Mouse (Mus musculus): ENCODE measurements at regions not wholly inside any gene's neighbourhood (a gene's known extent, or its start where the extent isn't known, plus 50 kb on each side); places are given as distances from the start of the nearest gene placed in this dataset.

GRCm38 (mm10) chr11:18821384-18821783, 197.4 kb downstream of the Meis1 start:
- DNase-seq (ENCODE audit: low read depth, low spot score), result peak; percentile 19

GRCm38 (mm10) chr11:18814110-18814509, 204.7 kb downstream of the Meis1 start:
- no peak for DNase-seq (ENCODE audit: low read depth, low spot score)

- no peak for DNase-seq (ENCODE audit: low read depth, low spot score)
These were observed 251.3 kb downstream of the Meis1 start for GRCm38 (mm10) chr11:18767479-18767878.

- no peak for DNase-seq (ENCODE audit: low read depth, low spot score)
These were observed 252.2 kb downstream of the Meis1 start for GRCm38 (mm10) chr11:18766458-18767016.

DNA sequence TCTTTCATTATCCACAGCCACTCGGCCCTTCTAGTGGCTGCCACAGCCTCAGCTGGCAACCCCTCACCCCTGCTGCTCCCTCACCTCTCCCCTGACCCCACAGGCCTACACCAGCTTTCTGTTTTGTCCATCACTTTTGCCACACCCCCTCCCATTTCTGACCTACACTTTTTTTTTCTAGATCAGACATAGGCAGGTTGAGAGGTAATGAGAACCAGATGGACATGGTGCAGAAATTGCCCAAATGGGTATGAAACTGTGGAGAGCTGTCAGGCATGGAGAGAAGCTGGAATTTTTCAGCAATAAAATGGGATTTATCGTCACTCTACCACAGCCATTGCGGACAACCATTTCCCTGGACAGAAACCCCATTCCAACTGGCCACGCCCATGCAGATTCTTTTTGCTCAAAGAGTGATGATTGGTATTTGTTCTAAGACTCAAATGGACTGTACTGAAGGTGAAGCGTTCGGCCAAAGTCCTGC, 260.2 kb downstream of the Meis1 start:
- peak; percentile 16 for DNase-seq (ENCODE audit: low read depth, low spot score)

GRCm38 (mm10) chr11:18756576-18756975, 262.2 kb downstream of the Meis1 start:
- DNase-seq (ENCODE audit: low read depth, low spot score), result no peak

DNA sequence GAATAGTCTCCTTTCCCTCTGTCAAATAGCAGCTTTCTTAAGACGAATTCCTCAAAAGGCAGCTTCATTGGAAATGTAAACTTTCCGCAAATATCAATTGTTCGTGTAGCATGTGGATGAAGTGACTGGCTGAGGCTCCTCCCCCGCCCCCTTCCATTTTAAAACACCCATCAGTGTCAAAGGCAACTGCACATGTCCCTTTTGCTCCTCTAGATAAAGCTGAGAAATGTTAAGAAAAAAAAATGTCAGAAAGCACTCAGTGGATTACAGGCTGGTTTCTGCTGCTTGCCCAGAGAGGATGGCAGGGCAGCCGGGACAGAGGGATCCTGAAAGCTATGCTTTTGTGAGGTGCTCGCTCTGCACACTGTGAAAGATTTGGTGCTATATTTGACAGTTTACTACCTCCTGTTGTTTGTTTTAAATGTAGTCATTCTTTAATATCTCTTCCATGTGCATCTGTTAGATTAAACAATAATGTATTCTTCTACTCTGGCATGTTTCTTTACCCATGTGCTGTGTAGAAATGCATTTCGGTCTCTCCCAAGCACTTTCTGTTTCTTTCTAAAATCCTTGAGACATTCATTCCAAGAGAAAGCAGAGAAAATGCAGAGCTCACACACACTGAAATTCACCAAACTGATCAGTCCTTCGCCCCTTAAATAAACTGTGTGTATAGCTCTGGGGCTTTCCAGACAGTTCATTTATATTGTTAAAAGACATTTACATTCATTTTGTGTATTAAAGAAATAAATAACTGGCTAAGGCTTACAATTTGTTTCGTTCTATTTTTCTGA, 263.9 kb downstream of the Meis1 start:
- DNase-seq (ENCODE audit: low read depth, low spot score), result no peak

DNA sequence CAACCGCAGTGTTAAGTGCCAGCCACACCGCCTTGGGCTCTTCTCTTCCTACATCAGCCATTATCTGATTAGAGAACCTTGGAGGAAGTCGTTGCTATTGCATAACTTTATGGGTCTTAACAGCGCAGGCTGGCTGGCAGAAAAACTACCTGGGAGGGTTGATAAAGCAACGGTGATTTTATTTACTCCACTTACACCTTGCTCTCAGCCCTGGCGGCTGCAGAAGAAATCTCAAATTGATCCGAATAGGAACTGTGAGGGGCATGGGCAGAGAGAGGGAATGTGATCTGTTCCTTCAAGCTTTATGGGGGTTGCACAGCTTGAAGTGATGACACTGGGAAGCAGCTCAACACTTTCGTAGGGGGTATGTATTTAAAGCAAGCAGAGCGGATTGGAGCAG, 264.9 kb downstream of the Meis1 start:
- DNase-seq (ENCODE audit: low read depth, low spot score), result no peak

DNA sequence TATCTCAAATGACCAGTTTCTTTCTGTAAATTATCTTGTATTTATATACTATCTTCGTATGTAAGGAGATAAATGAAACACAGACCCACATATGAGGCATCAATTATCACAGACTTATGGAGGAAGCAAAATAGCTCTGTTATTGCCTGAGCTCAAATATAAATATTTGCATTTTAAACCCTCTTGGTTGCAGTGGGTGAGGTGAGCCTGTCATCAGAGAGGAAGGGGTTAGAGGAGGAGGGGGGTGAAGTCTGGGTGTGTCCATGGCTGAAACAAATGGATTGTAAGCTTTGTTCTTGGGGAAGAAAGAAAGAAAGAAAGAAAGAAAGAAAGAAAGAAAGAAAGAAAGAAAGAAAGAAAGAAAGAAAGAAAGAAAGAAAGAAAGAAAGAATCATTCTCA, 265.5 kb downstream of the Meis1 start:
- no peak for DNase-seq (ENCODE audit: low read depth, low spot score)

DNA sequence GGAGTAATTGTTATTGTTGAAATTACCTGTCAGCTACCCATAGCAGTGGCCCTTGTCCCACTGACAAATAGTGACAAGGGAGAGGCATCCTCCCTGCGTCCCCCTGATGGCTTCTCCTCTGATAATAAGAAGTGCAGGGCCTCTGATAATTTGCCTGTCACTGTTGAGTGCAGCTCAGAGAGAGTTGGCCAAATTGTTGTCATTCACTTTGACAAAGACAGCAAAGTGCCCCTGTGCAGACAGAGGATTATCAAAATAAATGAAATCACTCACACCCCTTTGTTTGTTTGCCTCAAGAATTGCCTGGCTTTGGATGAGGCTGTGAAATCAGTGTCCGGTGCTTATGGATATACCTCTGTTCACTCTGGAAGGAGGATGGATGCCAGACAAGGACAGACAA, 266.3 kb downstream of the Meis1 start:
- no peak for DNase-seq (ENCODE audit: low read depth, low spot score)

DNA sequence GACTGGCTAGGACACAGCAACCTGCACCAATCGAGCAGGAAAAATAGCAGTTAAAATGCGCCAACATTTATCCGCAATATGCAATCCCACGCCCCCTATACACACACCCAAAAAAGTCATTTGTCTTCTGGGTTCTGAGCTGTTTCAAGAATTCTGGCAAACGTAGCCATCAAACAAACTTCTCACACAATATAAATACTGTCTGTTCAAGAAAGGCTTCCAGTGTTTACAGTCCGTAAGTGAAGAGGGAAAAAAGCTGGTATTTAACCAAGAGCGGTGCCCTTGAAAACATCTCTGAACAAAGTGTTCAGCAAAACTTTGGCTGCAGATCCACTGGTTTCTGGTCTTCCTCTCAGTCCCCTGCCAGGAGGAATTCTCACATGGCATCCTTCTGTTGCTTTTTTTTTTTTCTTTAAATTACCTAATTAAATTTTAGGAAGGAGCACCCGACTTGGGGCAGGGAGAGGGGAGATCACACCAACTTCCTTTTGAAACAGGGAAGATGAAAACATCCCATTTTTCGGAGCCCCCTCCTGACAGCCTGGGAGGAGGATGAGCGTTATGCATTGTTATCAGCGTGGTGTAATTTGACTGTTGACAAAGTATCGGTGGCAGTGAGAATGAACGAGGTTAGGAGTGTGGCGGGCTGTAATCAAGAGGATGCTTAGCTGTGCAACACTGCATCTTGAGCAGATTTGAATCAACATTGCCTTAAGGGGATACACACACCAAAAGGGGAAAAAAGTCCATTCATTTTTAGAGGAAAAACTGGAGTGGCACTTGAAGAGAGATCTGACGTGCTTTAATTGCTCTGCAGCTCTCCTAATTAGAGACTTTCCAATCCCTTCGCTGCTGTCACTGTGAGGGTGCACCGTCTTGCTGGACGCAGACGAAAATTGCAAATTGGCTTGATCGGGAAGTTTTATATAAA, 267.6 kb downstream of the Meis1 start:
- DNase-seq (ENCODE audit: low read depth, low spot score), result no peak

GRCm38 (mm10) chr11:18750080-18750375, 268.8 kb downstream of the Meis1 start:
- no peak for DNase-seq (ENCODE audit: low read depth, low spot score)

- no peak for DNase-seq (ENCODE audit: low read depth, low spot score)
These were observed 269.3 kb downstream of the Meis1 start for GRCm38 (mm10) chr11:18749265-18750079.

- DNase-seq (ENCODE audit: low read depth, low spot score), result peak; percentile 79
These were observed 270.8 kb downstream of the Meis1 start for GRCm38 (mm10) chr11:18747871-18748461.

DNA sequence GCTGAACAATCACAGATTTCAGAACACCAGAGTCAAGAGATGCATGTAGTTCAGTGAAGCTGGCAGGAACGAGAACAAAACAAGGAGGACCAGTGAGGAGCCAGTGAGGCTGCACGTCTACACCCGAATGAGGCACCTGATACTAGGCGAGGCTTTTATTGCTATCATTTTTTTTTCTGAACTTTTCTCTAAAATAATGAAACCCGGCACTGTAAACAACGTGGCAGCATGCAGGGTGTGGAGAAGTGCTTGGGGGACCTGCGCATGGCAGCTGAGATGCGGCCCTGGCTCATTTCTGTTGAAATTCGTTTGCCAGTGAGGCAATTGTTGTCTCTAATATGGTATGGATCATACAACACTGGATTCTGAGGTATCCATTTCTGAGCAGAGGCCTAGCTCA, 271.4 kb downstream of the Meis1 start:
- DNase-seq (ENCODE audit: low read depth, low spot score), result no peak

DNA sequence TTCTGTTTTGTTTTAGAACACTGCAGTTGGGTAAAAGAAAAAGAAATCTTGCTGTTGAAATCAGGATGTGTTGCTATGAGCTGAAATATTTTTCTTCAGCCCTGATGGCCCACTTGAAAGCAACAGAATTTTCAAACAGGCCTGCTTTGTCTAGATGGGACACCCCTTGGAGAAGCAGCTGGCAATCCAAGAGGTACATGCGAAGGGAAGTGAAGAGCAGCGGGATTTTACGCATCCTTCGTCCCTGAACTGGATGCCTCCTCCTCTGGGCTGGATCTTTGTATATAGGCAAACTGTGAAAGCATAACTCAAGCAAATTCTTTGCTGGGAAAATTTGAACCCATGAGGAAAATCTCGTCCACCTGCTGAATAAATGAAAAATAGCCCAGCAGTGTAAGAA, 272.3 kb downstream of the Meis1 start:
- DNase-seq (ENCODE audit: low read depth, low spot score), result peak; percentile 31

DNA sequence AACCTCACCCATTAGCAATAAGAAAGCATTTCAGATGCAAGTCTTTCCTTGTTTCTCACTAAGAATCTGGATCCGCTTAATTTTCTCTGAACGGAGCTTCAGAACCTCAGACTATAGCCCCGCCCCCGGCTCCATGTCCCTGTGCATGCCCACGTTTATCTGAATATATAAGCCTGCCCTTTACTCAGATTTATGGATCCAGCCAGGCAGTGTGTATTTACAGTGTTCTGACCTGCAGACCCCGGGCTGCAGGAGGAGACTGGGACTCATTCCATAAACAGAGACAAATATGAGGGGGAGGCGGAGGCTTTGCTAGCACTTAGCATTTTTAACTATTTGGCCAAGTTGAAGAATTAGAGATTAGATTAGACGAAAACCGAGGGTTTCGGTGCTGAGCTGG, 272.9 kb downstream of the Meis1 start:
- no peak for DNase-seq (ENCODE audit: low read depth, low spot score)

- no peak for DNase-seq (ENCODE audit: low read depth, low spot score)
These were observed 283.7 kb downstream of the Meis1 start for GRCm38 (mm10) chr11:18734904-18735664.

DNA sequence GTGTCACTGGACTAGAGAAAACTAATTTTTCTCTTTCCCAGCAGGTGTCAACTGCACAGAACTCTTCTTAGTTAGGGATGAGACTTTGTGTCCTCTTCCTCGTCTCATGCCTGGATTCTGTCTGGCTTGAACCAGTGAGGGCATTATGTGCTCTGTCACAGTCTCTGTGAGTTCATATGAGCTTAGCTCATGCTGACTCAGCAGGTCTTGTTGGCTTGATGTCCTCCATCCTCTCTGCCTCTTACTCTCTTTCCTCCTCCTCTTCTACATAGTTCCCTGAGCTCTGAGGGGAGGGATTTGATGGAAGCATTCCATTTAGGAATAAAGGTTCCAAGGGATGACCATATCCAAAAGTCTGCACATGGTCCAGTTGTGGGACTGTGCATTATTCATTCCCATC, 284.7 kb downstream of the Meis1 start:
- no peak for DNase-seq (ENCODE audit: low read depth, low spot score)

DNA sequence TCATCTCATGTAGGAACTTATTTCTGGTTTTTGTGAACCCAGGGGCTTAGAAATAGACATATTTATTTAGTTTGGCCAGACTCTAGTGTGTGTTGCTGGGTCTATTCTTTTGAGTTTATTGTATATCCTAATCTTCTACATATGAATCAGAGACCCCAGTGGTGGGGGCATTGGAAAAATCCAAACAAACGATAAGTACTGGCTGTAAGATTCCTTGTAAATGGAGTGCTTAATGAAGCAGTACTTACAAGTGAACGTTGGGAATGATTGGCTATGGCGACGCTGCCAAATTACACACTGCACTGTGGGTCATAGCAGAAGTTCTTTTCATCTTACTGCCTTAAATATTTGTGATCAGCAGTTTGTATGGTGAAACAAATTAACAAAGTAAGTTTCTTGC, 289.0 kb downstream of the Meis1 start:
- no peak for DNase-seq (ENCODE audit: low read depth, low spot score)
